Mouse (Mus musculus): ENCODE results near the gene Ecm1. TPM values are rescaled to one million over a fixed set of nuclear protein-coding genes. Genes with fewer than 3 reads are reported as not detected.

The Ecm1 gene
- polyA plus RNA-seq, 1 experiment = 174 TPM

DNA sequence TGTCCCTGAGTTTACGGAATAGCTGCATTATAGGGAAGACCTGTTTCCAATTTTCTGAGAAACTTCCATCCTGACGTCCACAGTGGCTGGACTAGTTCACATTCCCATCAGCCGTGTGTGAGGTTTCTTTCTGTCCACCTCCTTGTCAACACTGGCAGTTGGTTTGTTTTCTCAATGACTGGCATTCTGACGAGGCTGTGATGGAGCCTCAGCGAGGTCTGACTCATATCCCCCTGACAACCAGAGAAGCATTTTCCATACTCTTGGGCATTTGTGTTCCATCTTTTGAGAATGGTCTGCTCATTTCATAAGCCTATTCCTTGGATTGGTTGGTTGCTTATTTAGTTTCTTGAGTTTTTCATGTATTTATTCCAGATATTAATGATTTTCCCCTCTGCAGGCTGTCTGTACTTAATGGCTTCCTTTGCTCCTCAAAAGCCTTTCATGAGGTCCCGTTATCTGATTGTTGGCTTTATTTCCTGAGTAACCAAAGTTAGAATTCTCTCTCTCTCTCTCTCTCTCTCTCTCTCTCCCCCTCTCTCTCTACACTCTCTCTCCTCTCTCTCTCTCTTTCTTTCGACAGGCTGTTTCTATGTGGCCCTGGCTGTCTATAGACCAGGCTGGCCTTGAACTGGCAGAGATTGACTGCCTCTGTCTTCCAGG lies 12.5 kb downstream of the Ecm1 start:
- Histone ChIP-seq H3K27ac (ENCODE audit: insufficient read depth, low read depth, low read length) (no peak overlapping the region), H3K27me3 (ENCODE audit: control insufficient read depth, insufficient read depth, low read length) (no peaks in the 10 kb centered on the region), H3K4me3 (ENCODE audit: low read depth, low read length) (no peak overlapping the region), H3K36me3 (ENCODE audit: control insufficient read depth, insufficient read depth, low read length) (no peaks in the 10 kb centered on the region), H3K4me1 (ENCODE audit: control insufficient read depth, insufficient read depth, insufficient read length, low read length) (no peaks in the 10 kb centered on the region)
- 71% methylated on average over 7 of the region's 7 CpGs for WGBS
- TF ChIP-seq CTCF (IDR thresholded peaks at IDR 0.05; ENCODE audit: extremely low read depth, insufficient read length, insufficient replicate concordance, low read depth, low read length) (no peak), POLR2A (IDR thresholded peaks at IDR 0.05; ENCODE audit: low read depth, low read length) (no peak)

GRCm38 (mm10) chr3:95725863-95726262 lies 13.5 kb downstream of the Ecm1 start:
- Histone ChIP-seq H3K4me1 (ENCODE audit: control insufficient read depth, insufficient read depth, insufficient read length, low read length) (no peaks in the 10 kb centered on the region), H3K27ac (ENCODE audit: insufficient read depth, low read depth, low read length) (no peak overlapping the region), H3K36me3 (ENCODE audit: control insufficient read depth, insufficient read depth, low read length) (no peaks in the 10 kb centered on the region), H3K27me3 (ENCODE audit: control insufficient read depth, insufficient read depth, low read length) (no peaks in the 10 kb centered on the region), H3K4me3 (ENCODE audit: low read depth, low read length) (no peak overlapping the region)
- 82% methylated on average over 7 of the region's 7 CpGs for WGBS
- no peak for TF ChIP-seq CTCF (IDR thresholded peaks at IDR 0.05; ENCODE audit: extremely low read depth, insufficient read length, insufficient replicate concordance, low read depth, low read length)
- TF ChIP-seq POLR2A (IDR thresholded peaks at IDR 0.05; ENCODE audit: low read depth, low read length) = no peak

GRCm38 (mm10) chr3:95722386-95722785 lies 17.0 kb downstream of the Ecm1 start:
- TF ChIP-seq CTCF (IDR thresholded peaks at IDR 0.05; ENCODE audit: extremely low read depth, insufficient read length, insufficient replicate concordance, low read depth, low read length) (no peak), POLR2A (IDR thresholded peaks at IDR 0.05; ENCODE audit: low read depth, low read length) (no peak)
- H3K27ac ChIP-seq (ENCODE audit: insufficient read depth, low read depth, low read length) = no peak overlapping the region
- 76% methylated on average over 3 of the region's 3 CpGs for WGBS

GRCm38 (mm10) chr3:95718153-95718552 lies 21.2 kb downstream of the Ecm1 start:
- Histone ChIP-seq H3K4me1 (ENCODE audit: control insufficient read depth, insufficient read depth, insufficient read length, low read length) (no peaks in the 10 kb centered on the region), H3K4me3 (ENCODE audit: low read depth, low read length) (no peak overlapping the region), H3K27ac (ENCODE audit: insufficient read depth, low read depth, low read length) (no peak overlapping the region), H3K36me3 (ENCODE audit: control insufficient read depth, insufficient read depth, low read length) (no peaks in the 10 kb centered on the region), H3K27me3 (ENCODE audit: control insufficient read depth, insufficient read depth, low read length) (no peaks in the 10 kb centered on the region)
- TF ChIP-seq CTCF (IDR thresholded peaks at IDR 0.05; ENCODE audit: extremely low read depth, insufficient read length, insufficient replicate concordance, low read depth, low read length) = no peak
- TF ChIP-seq POLR2A (IDR thresholded peaks at IDR 0.05; ENCODE audit: low read depth, low read length) = no peak
- WGBS = 82% methylated on average over 2 of the region's 2 CpGs

More at GRCm38 (mm10) chr3:95722386-95722785, 17.0 kb downstream of the Ecm1 start:
- Histone ChIP-seq H3K4me1 (ENCODE audit: control insufficient read depth, insufficient read depth, insufficient read length, low read length) (no peaks in the 10 kb centered on the region), H3K27me3 (ENCODE audit: control insufficient read depth, insufficient read depth, low read length) (no peaks in the 10 kb centered on the region), H3K36me3 (ENCODE audit: control insufficient read depth, insufficient read depth, low read length) (no peaks in the 10 kb centered on the region), H3K4me3 (ENCODE audit: low read depth, low read length) (no peak overlapping the region)

GRCm38 (mm10) chr3:95716075-95716474 lies 23.3 kb downstream of the Ecm1 start:
- Histone ChIP-seq H3K36me3 (ENCODE audit: control insufficient read depth, insufficient read depth, low read length) (no peaks in the 10 kb centered on the region), H3K27ac (ENCODE audit: insufficient read depth, low read depth, low read length) (no peak overlapping the region), H3K4me1 (ENCODE audit: control insufficient read depth, insufficient read depth, insufficient read length, low read length) (0 out of 2 replicates have a peak, but pooled peaks cover 2% of the 10 kb centered on the region), H3K27me3 (ENCODE audit: control insufficient read depth, insufficient read depth, low read length) (no peaks in the 10 kb centered on the region), H3K4me3 (ENCODE audit: low read depth, low read length) (no peak overlapping the region)
- 68% methylated on average over 1 of the region's 1 CpGs for WGBS
- TF ChIP-seq CTCF (IDR thresholded peaks at IDR 0.05; ENCODE audit: extremely low read depth, insufficient read length, insufficient replicate concordance, low read depth, low read length) (no peak), POLR2A (IDR thresholded peaks at IDR 0.05; ENCODE audit: low read depth, low read length) (no peak)

GRCm38 (mm10) chr3:95709967-95710366 lies 29.4 kb downstream of the Ecm1 start:
- H3K27ac ChIP-seq (ENCODE audit: insufficient read depth, low read depth, low read length) = no peak overlapping the region

DNA sequence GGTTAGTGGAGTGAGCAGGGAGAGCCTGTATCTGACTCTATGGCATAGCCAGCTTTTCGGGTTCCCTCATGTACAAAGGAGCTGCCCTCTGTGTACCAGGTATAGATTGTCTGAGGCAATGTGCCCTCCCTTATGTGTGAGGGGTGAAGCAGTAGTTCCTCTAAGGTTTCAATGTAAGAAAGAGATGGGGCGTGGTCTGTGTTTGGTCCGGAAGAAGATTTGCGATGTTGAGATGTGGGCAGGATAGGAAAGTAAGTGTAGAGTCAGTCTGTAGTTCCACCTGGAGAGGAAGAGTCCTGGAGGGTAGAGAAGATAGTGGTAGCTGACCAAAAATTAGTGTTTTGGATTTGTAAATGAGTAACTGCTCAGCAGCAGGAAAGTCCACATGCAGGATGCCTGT lies 30.3 kb downstream of the Ecm1 start:
- no peak for TF ChIP-seq POLR2A (IDR thresholded peaks at IDR 0.05; ENCODE audit: low read depth, low read length)
- no peak for TF ChIP-seq CTCF (IDR thresholded peaks at IDR 0.05; ENCODE audit: extremely low read depth, insufficient read length, insufficient replicate concordance, low read depth, low read length)
- Histone ChIP-seq H3K27ac (ENCODE audit: insufficient read depth, low read depth, low read length) (no peak overlapping the region), H3K36me3 (ENCODE audit: control insufficient read depth, insufficient read depth, low read length) (no peaks in the 10 kb centered on the region), H3K27me3 (ENCODE audit: control insufficient read depth, insufficient read depth, low read length) (no peaks in the 10 kb centered on the region), H3K4me3 (ENCODE audit: low read depth, low read length) (no peak overlapping the region), H3K4me1 (ENCODE audit: control insufficient read depth, insufficient read depth, insufficient read length, low read length) (peaks cover 10% of the 10 kb centered on the region)
- WGBS = 88% methylated on average over 4 of the region's 4 CpGs

More at GRCm38 (mm10) chr3:95709967-95710366, 29.4 kb downstream of the Ecm1 start:
- no peak overlapping the region for H3K4me3 ChIP-seq (ENCODE audit: low read depth, low read length)
- no peaks in the 10 kb centered on the region for H3K27me3 ChIP-seq (ENCODE audit: control insufficient read depth, insufficient read depth, low read length)
- no peak for TF ChIP-seq CTCF (IDR thresholded peaks at IDR 0.05; ENCODE audit: extremely low read depth, insufficient read length, insufficient replicate concordance, low read depth, low read length)
- no peaks in the 10 kb centered on the region for H3K36me3 ChIP-seq (ENCODE audit: control insufficient read depth, insufficient read depth, low read length)
- H3K4me1 ChIP-seq (ENCODE audit: control insufficient read depth, insufficient read depth, insufficient read length, low read length) = peaks cover 10% of the 10 kb centered on the region
